ENCODE assay signal across 8 mouse cellular contexts in the genomic region with DNA sequence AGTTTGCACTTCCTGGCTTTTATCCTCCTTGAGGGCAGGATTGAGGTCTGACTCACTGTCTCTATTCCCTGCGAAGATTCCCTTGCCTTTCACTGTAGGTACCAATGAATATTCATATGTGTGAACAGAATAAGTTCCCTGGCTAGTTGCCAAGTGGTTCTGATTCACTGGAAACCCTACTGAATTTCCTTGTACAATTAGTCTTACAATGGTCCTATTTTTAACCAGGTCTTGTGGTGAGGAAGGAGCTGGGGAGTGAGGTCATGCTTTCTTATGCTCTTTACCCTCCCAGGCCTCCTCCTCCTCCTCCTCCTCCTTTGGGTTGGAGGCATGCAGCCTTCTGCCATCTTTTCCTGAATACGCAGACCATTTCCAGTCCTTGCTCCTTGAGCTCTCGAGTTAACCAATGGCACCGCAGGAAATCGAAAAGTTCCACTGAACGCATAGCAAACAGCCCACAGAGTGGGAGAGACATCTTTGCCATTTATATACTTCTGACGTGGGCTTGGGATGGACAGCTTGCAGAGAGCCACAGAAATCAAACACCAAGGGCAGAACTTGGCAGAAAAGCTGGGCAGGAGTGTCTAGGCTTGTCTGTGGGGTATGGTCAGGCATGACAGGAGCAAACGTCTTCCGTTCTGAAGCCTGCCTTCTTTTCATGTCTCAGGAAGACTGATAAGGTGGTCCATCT.
DNase-seq lines count a peak whose midpoint lies in the region; ATAC-seq and TF ChIP-seq lines count a peak whose summit lies in the region.

No protein-coding gene starts in this region.

- intact Hi-C loops in gastrocnemius, adult 2 months (cut with DNase I) = no loop called here

- H3K4me3 ChIP-seq in gastrocnemius, adult 2 months = no peak overlapping the region
- H3K4me3 ChIP-seq in midbrain, embryonic 11.5 days (ENCODE audit: low read depth, low read length) = no peak overlapping the region
- no peak overlapping the region for H3K4me3 ChIP-seq in midbrain, embryonic 10.5 days
- no peak overlapping the region for H3K4me3 ChIP-seq in intestine, embryonic 16.5 days (ENCODE audit: low read length)
- H3K4me3 ChIP-seq in stomach, postnatal 0 days (ENCODE audit: low read depth, low read length) = no peak overlapping the region

- DNase-seq in gastrocnemius, adult 2 months = no peak
- no peak for DNase-seq in gastrocnemius, adult 8-10 months (ENCODE audit: low spot score in 2 of 2)
- DNase-seq in midbrain, embryonic 11.5 days (ENCODE audit: low spot score, missing footprints) = no peak
- no peak for DNase-seq in midbrain, embryonic 10.5 days (ENCODE audit: low spot score)
- peak; percentile 55 for DNase-seq in stomach, postnatal 0 days (ENCODE audit: low spot score)
- DNase-seq in urinary bladder, postnatal 4 days (ENCODE audit: low spot score in 2 of 2) = no peak

- peak overlapping the region; percentile 6; the same call in 1 of the 2 replicates for H3K27ac ChIP-seq in gastrocnemius, adult 2 months
- H3K27ac ChIP-seq in midbrain, embryonic 11.5 days (ENCODE audit: low read depth, low read length) = no peak overlapping the region
- H3K27ac ChIP-seq in midbrain, embryonic 10.5 days (replicated peaks) = no peak overlapping the region
- no peak overlapping the region for H3K27ac ChIP-seq in intestine, embryonic 16.5 days (ENCODE audit: low read length)
- peak overlapping the region; percentile 71; the same call in 1 of the 2 replicates for H3K27ac ChIP-seq in stomach, postnatal 0 days (replicated peaks)

- H3K36me3 ChIP-seq in midbrain, embryonic 11.5 days (ENCODE audit: control insufficient read depth, insufficient read depth, low read length) = no peaks in the 10 kb centered on the region
- no peaks in the 10 kb centered on the region for H3K36me3 ChIP-seq in midbrain, embryonic 10.5 days
- no peaks in the 10 kb centered on the region for H3K36me3 ChIP-seq in intestine, embryonic 16.5 days (ENCODE audit: control insufficient read depth, insufficient read depth, low read length)
- H3K36me3 ChIP-seq in stomach, postnatal 0 days (ENCODE audit: control insufficient read depth, insufficient read depth, low read length) = no peaks in the 10 kb centered on the region

- H3K27me3 ChIP-seq in midbrain, embryonic 11.5 days (ENCODE audit: control insufficient read depth, insufficient read depth, low read length) = no peaks in the 10 kb centered on the region
- H3K27me3 ChIP-seq in midbrain, embryonic 10.5 days (ENCODE audit: low read depth, poor library complexity, severe bottlenecking) = no peaks in the 10 kb centered on the region
- H3K27me3 ChIP-seq in intestine, embryonic 16.5 days (replicated peaks; ENCODE audit: control insufficient read depth, insufficient read depth, low read length) = no peaks in the 10 kb centered on the region
- no peaks in the 10 kb centered on the region for H3K27me3 ChIP-seq in stomach, postnatal 0 days (ENCODE audit: control insufficient read depth, insufficient read depth, low read length)

- H3K4me1 ChIP-seq in midbrain, embryonic 11.5 days (ENCODE audit: control insufficient read depth, insufficient read depth, low read length) = peaks cover 3% of the 10 kb centered on the region; the same call in 1 of the 2 replicates
- H3K4me1 ChIP-seq in midbrain, embryonic 10.5 days = peaks cover 17% of the 10 kb centered on the region
- H3K4me1 ChIP-seq in intestine, embryonic 16.5 days (ENCODE audit: control insufficient read depth, insufficient read depth, low read length) = peaks cover 3% of the 10 kb centered on the region; the same call in 1 of the 2 replicates
- peaks cover 3% of the 10 kb centered on the region; the same call in 1 of the 2 replicates for H3K4me1 ChIP-seq in stomach, postnatal 0 days (replicated peaks; ENCODE audit: control insufficient read depth, insufficient read depth)

- 82% methylated on average over 9 of the region's 9 CpGs for WGBS in midbrain, embryonic 11.5 days
- WGBS in midbrain, embryonic 10.5 days = 88% methylated on average over 9 of the region's 9 CpGs
- WGBS in intestine, embryonic 16.5 days = 83% methylated on average over 9 of the region's 9 CpGs
- 57% methylated on average over 9 of the region's 9 CpGs for WGBS in stomach, postnatal 0 days

- H3K9me3 ChIP-seq in midbrain, embryonic 11.5 days (ENCODE audit: control insufficient read depth, low read length) = no peaks in the 10 kb centered on the region
- no peaks in the 10 kb centered on the region; the same call in 1 of the 2 replicates for H3K9me3 ChIP-seq in midbrain, embryonic 10.5 days (replicated peaks)
- no peaks in the 10 kb centered on the region for H3K9me3 ChIP-seq in intestine, embryonic 16.5 days (ENCODE audit: control insufficient read depth, low read length)
- H3K9me3 ChIP-seq in stomach, postnatal 0 days (ENCODE audit: control insufficient read depth, low read length) = no peaks in the 10 kb centered on the region

- TF ChIP-seq EP300 in stomach, postnatal 0 days (optimal IDR thresholded peaks at IDR 0.05) = no peak

- no peak overlapping the region for H3K4me2 ChIP-seq in midbrain, embryonic 11.5 days
- no peak overlapping the region for H3K4me2 ChIP-seq in intestine, embryonic 16.5 days (ENCODE audit: low read depth, low read length)
- H3K4me2 ChIP-seq in stomach, postnatal 0 days (replicated peaks; ENCODE audit: low read depth) = no peak overlapping the region

- H3K9ac ChIP-seq in midbrain, embryonic 11.5 days (ENCODE audit: low read length) = no peak overlapping the region
- no peak overlapping the region for H3K9ac ChIP-seq in intestine, embryonic 16.5 days (ENCODE audit: low read depth, low read length)
- H3K9ac ChIP-seq in stomach, postnatal 0 days (ENCODE audit: low read length) = no peak overlapping the region

- TF ChIP-seq CTCF in gastrocnemius, adult 2 months (IDR thresholded peaks at IDR 0.05) = no peak
- TF ChIP-seq CTCF in stomach, postnatal 0 days (IDR thresholded peaks at IDR 0.05; ENCODE audit: low read depth) = no peak

- ATAC-seq in midbrain, embryonic 11.5 days (ENCODE audit: low FRiP score) = peak; percentile 57; the same call in 1 of the 2 replicates
- 0 out of 2 replicates have a peak, but pooled peaks have one; percentile 18 for ATAC-seq in intestine, embryonic 16.5 days
- peak; percentile 88 for ATAC-seq in stomach, postnatal 0 days (ENCODE audit: low FRiP score, low TSS enrichment)
- no peak for ATAC-seq in erythroid progenitor cell, adult 5-6 weeks (replicated peaks; ENCODE audit: low FRiP score, poor library complexity, severe bottlenecking)

Comparison
In these comparisons a context has a peak if more than half of its experiments do, and no peak if none do; other contexts are left out.
1. H3K27ac ChIP-seq: peak in gastrocnemius, adult 2 months (single experiment) and stomach, postnatal 0 days (single experiment); none in midbrain, embryonic 11.5 days (single experiment), midbrain, embryonic 10.5 days (single experiment) and intestine, embryonic 16.5 days (single experiment).